Mouse (Mus musculus) spleen, adult 2 months (tissue): ENCODE data around the gene Dbnl. TPM values are rescaled to one million over a fixed set of nuclear protein-coding genes. Genes with fewer than 3 reads are reported as not detected.
"Not testable (repeated sequence)": the region's sequence is repeated elsewhere in the genome, so short reads cannot be mapped to it uniquely, and the experiment has no call there.

ENCODE experiments used
- DNase-seq, 2 experiments: peaks; one replicate each; pipeline versions ENCODE4 v3.0.0 to v3.0.0-alpha.2; 2012 to 2021; ENCODE audit warnings: low spot score in 2 of 2, low read depth in 1 of 2
- H3K27ac ChIP-seq: fragments of 200-500 bp; 2 replicates; pipeline ENCODE4 v1.5.1; 2012; ENCODE audit warnings: low read length, inconsistent platforms; ENCODE audit not compliant: insufficient read depth
- H3K27me3 ChIP-seq: fragments of 200-500 bp; 2 replicates; pipeline ENCODE4 v1.6.1; 2012; ENCODE audit warnings: mild to moderate bottlenecking, moderate library complexity, low read length, inconsistent platforms; ENCODE audit not compliant: control insufficient read depth, insufficient read depth
- H3K36me3 ChIP-seq: fragments of 200-500 bp; 2 replicates; pipeline ENCODE4 v1.6.1; 2012; ENCODE audit warnings: mild to moderate bottlenecking, low read length, inconsistent platforms; ENCODE audit not compliant: control insufficient read depth, insufficient read depth
- H3K4me1 ChIP-seq: fragments of 200-500 bp; 2 replicates; pipeline ENCODE4 v1.6.1; 2011; ENCODE audit warnings: inconsistent platforms; ENCODE audit not compliant: control insufficient read depth, insufficient read depth, insufficient read length
- H3K4me3 ChIP-seq: fragments of 200-500 bp; 2 replicates; pipeline ENCODE4 v1.5.1; 2011; ENCODE audit warnings: mild to moderate bottlenecking, inconsistent platforms; ENCODE audit not compliant: insufficient read depth, insufficient read length; ENCODE audit errors: extremely low read depth
- CTCF ChIP-seq: fragments of 200-500 bp; IDR thresholded peaks from 2 replicates; pipeline ENCODE4 v1.5.1; 2011; ENCODE audit warnings: mild to moderate bottlenecking, inconsistent platforms; ENCODE audit not compliant: insufficient read depth, insufficient read length, insufficient replicate concordance; ENCODE audit errors: extremely low read depth
- POLR2A ChIP-seq: fragments of 200-500 bp; IDR thresholded peaks from 2 replicates; pipeline ENCODE4 v1.6.1; 2011; ENCODE audit warnings: low read depth, low read length, inconsistent platforms
- WGBS: fragments of 180-500 bp; shearing (Covaris S2); methylation state at CpG from one replicate; pipeline ENCODE4 v1.1.7; 2018; 5-methylcytosine and 5-hydroxymethylcytosine counted together
- polyA plus RNA-seq: library from polyadenylated mRNA; depleted of rRNA; stranded (reverse); fragments of >200 nt; gene quantifications from 2 replicates; pipeline ENCODE4 v1.2.3, GENCODE M21; 2012

Gene Dbnl
- polyA plus RNA-seq, 1 experiment = 104 TPM

GRCm38 (mm10) chr11:5802005-5802404 is 13.7 kb downstream of the Dbnl start:
- peaks cover 10% of the 10 kb centered on the region; the same call in 1 of the 2 replicates for H3K4me1 ChIP-seq
- H3K27ac ChIP-seq = no peak overlapping the region
- no peak overlapping the region for H3K4me3 ChIP-seq
- WGBS = 67% methylated on average over 12 of the region's 12 CpGs
- no peaks in the 10 kb centered on the region for H3K27me3 ChIP-seq
- TF ChIP-seq CTCF (no peak), POLR2A (no peak)
- peaks cover 38% of the 10 kb centered on the region for H3K36me3 ChIP-seq
- no peak for DNase-seq

DNA sequence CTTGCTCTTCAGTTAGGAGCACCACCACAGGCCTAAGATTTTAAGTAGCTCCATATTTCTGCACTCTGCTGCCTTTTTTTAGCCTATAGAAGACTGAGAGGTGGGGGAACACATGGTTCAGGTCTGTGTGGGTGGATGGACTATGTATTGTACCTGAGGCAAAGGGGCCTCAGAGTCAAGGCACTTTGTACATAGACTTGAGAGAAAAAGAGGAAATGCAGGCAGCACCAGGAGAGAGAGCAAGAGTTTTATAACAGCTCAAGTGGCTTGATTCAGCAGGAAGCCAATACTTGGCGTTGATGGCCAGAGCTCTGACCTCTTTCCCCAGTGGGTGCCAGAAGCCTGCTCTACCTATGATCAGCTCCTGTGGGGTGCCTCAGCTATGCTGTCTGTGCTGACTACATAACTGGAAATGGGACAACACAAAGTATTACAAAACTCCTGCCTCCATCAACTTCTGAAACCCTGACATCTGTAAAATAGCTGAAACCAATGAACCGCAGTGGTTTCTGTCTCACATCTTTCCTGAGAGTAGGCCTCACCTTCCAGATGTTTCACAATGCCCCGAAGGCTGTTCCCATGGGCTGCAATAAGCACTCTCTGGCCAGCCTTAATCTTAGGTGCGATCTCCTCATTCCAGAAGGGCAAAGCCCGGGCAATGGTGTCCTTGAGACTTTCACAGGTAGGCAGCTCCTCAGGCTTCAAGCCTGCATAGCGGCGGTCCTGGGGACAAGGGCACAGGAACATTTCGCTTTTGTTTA is 14.3 kb downstream of the Dbnl start:
- DNase-seq = no peak
- Histone ChIP-seq H3K27ac (no peak overlapping the region), H3K4me3 (no peak overlapping the region), H3K36me3 (peaks cover 32% of the 10 kb centered on the region), H3K27me3 (no peaks in the 10 kb centered on the region), H3K4me1 (peaks cover 10% of the 10 kb centered on the region; the same call in 1 of the 2 replicates)
- WGBS = 63% methylated on average over 8 of the region's 8 CpGs
- TF ChIP-seq CTCF (no peak), POLR2A (no peak)

DNA sequence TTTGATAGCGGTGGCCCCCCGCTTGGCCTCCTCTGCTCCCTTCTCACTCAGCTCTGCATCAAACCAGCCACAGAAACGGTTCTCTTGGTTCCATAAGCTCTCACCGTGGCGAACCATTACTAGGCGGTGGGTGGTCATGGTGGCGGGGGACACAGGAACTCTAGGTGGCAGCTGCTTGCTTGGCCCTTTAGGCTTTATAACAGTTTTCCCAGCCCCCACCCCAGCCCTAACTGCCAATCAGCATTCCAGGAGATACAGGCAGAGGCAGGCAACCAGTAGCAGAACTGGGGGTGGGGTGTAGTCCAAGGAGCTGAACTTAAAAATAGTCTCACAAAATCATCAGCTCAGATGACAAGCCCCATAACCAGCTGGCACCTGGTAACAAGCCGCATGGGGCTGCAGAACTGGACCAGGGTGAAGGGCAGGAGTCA is 15.3 kb downstream of the Dbnl start, which contains the start of gene Pgam2:
TSS of gene Pgam2 (minus strand) at position 183 of the 431 bp plus-strand sequence.
- Histone ChIP-seq H3K27ac (no peak within 1 kb of the TSS), H3K36me3 (peaks cover 24% of the 10 kb centered on the region), H3K27me3 (no peaks in the 10 kb centered on the region), H3K4me1 (peaks cover 10% of the 10 kb centered on the region; the same call in 1 of the 2 replicates), H3K4me3 (no peak within 1 kb of the TSS)
- 44% methylated on average over 8 of the region's 8 CpGs for WGBS
- DNase-seq = no peak
- TF ChIP-seq POLR2A (no peak), CTCF (no peak)

- TF ChIP-seq POLR2A (no peak), CTCF (no peak)
- DNase-seq = no peak
- Histone ChIP-seq H3K27ac (no peak overlapping the region), H3K4me3 (no peak overlapping the region), H3K4me1 (peaks cover 10% of the 10 kb centered on the region; the same call in 1 of the 2 replicates), H3K27me3 (no peaks in the 10 kb centered on the region), H3K36me3 (peaks cover 19% of the 10 kb centered on the region)
- 75% methylated on average over 5 of the region's 5 CpGs for WGBS
Observed at GRCm38 (mm10) chr11:5804174-5804573, 15.9 kb downstream of the Dbnl start.

GRCm38 (mm10) chr11:5805711-5806110 is 17.4 kb downstream of the Dbnl start:
- Histone ChIP-seq H3K36me3 (peaks cover 6% of the 10 kb centered on the region), H3K4me1 (peaks cover 10% of the 10 kb centered on the region; the same call in 1 of the 2 replicates), H3K27ac (no peak overlapping the region), H3K27me3 (no peaks in the 10 kb centered on the region), H3K4me3 (no peak overlapping the region)
- 74% methylated on average over 3 of the region's 3 CpGs for WGBS
- DNase-seq = no peak
- TF ChIP-seq POLR2A (no peak), CTCF (no peak)

DNA sequence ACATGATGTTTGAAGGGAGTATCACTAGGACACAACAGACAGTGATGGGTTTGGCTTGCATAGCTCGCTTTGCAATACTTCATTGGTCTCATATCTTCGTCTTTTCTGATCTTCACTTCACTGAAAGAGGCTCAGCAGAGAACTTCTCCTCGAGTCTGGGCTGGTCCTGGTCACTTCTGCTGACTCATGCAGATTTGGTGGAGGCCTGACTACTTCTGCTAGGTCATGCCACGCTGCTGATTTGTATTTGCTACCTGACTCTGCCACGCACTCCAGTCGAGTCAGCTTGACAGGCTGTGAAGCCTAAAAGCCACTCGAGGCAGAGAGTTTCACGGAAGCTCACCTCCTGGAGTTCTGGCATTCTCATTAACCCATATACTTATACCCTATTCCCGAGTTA is 19.7 kb downstream of the Dbnl start:
- WGBS = 85% methylated on average over 9 of the region's 9 CpGs
- TF ChIP-seq CTCF (no peak), POLR2A (no peak)
- Histone ChIP-seq H3K27me3 (no peaks in the 10 kb centered on the region), H3K4me3 (no peak overlapping the region), H3K36me3 (no peaks in the 10 kb centered on the region), H3K27ac (no peak overlapping the region), H3K4me1 (0 out of 2 replicates have a peak, but pooled peaks cover 2% of the 10 kb centered on the region)
- DNase-seq = no peak

GRCm38 (mm10) chr11:5809487-5809886 is 21.2 kb downstream of the Dbnl start:
- not testable (repeated sequence) for H3K4me3 ChIP-seq, H3K27ac ChIP-seq, H3K4me1 ChIP-seq, DNase-seq, H3K36me3 ChIP-seq, H3K27me3 ChIP-seq
- WGBS = 69% methylated on average over 4 of the region's 4 CpGs
